Mouse (Mus musculus): ENCODE data around the gene Cat. TPM values are rescaled to one million over a fixed set of nuclear protein-coding genes. Genes with fewer than 3 reads are reported as not detected.
A peak's percentile ranks its signal among the peaks of the same experiment; 100 is the strongest.

The Cat gene
- polyA plus RNA-seq, 1 experiment = 16.3 TPM

DNA sequence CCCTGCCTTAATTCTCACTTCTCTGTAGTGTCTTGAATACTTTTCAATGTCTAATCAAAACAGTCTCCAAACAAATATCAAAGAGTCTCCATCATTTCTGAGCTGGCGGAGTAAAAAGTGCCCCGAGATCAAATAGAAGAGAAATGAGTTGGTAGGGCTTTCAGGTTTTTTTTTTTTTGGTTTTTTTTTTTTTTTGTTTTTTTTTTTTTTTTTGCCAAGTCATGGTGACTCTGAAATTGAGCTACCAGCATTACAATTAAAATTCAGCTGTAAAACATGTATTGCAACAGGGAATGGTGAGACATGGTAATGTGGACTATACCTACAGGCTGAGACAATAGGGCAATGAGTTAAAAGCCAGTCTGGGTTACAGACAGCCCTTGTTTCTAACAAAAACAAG lies 21.0 kb upstream of the Cat start:
- Histone ChIP-seq H3K79me2 (ENCODE audit: control insufficient read depth, insufficient read depth) (no peaks in the 10 kb centered on the region), H3K27me3 (ENCODE audit: control insufficient read depth, insufficient read depth, insufficient read length) (no peaks in the 10 kb centered on the region), H3K4me2 (ENCODE audit: low read depth) (no peak overlapping the region), H3ac (ENCODE audit: control insufficient read depth, insufficient read length) (no peak overlapping the region), H3K4me3 (no peak overlapping the region), H3K36me3 (ENCODE audit: control insufficient read depth, insufficient read depth) (no peaks in the 10 kb centered on the region)
- TF ChIP-seq TCF3 (IDR thresholded peaks at IDR 0.05; ENCODE audit: insufficient read length, low read depth) (no peak), MYOD1 (IDR thresholded peaks at IDR 0.05; ENCODE audit: control insufficient read depth in 1 of 3, insufficient read length in 2 of 3, low read depth in 2 of 3) (no peak), SRF (IDR thresholded peaks at IDR 0.05; ENCODE audit: control insufficient read depth, insufficient read length, low read depth) (no peak), CEBPB (IDR thresholded peaks at IDR 0.05; ENCODE audit: insufficient read depth, poor library complexity, severe bottlenecking) (no peak), E2F4 (IDR thresholded peaks at IDR 0.05; ENCODE audit: insufficient read depth) (no peak), USF1 (IDR thresholded peaks at IDR 0.05; ENCODE audit: low read depth) (no peak), POLR2AphosphoS2 (IDR thresholded peaks at IDR 0.05; ENCODE audit: insufficient read length, low read depth) (no peak), REST (IDR thresholded peaks at IDR 0.05; ENCODE audit: insufficient read depth, insufficient read length) (no peak), MAX (IDR thresholded peaks at IDR 0.05; ENCODE audit: low read depth) (no peak), MYOG (IDR thresholded peaks at IDR 0.05; ENCODE audit: control insufficient read depth in 1 of 3, insufficient read depth in 1 of 3, insufficient read length in 2 of 3, low read depth in 2 of 3) (no peak)

DNA sequence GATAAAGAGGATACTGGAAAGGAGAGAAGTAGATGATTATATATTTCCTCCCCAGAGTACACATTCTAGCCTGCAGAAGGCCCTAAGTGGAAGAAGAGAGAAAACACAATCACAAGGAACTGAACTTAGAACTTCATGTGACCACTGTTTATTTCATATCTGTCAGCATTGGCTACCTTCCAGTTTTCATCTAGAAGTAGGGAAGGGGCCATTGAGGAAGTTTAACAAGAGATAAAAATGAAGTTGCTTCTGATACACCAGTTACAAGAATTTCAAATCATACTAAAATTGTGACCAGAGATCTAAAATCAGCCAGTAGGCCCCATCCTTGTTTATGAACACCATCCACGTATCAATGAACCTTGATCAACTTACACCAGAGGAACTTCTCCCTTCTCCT lies 19.5 kb upstream of the Cat start:
- Histone ChIP-seq H3K4me2 (ENCODE audit: low read depth) (no peak overlapping the region), H3K36me3 (ENCODE audit: control insufficient read depth, insufficient read depth) (no peaks in the 10 kb centered on the region), H3K79me2 (ENCODE audit: control insufficient read depth, insufficient read depth) (no peaks in the 10 kb centered on the region), H3K4me3 (no peak overlapping the region), H3ac (ENCODE audit: control insufficient read depth, insufficient read length) (no peak overlapping the region), H3K27me3 (ENCODE audit: control insufficient read depth, insufficient read depth, insufficient read length) (no peaks in the 10 kb centered on the region)
- TF ChIP-seq TCF12 (IDR thresholded peaks at IDR 0.05; ENCODE audit: insufficient read depth, poor library complexity, severe bottlenecking) (no peak), MAX (IDR thresholded peaks at IDR 0.05; ENCODE audit: low read depth) (no peak), MYOD1 (IDR thresholded peaks at IDR 0.05; ENCODE audit: control insufficient read depth in 1 of 3, insufficient read length in 2 of 3, low read depth in 2 of 3) (no peak), USF1 (IDR thresholded peaks at IDR 0.05; ENCODE audit: low read depth) (no peak), MYOG (IDR thresholded peaks at IDR 0.05; ENCODE audit: control insufficient read depth in 1 of 3, insufficient read depth in 1 of 3, insufficient read length in 2 of 3, low read depth in 2 of 3) (no peak), CEBPB (IDR thresholded peaks at IDR 0.05; ENCODE audit: insufficient read depth, poor library complexity, severe bottlenecking) (no peak), TCF3 (IDR thresholded peaks at IDR 0.05; ENCODE audit: insufficient read length, low read depth) (no peak), POLR2AphosphoS2 (IDR thresholded peaks at IDR 0.05; ENCODE audit: insufficient read length, low read depth) (no peak), E2F4 (IDR thresholded peaks at IDR 0.05; ENCODE audit: insufficient read depth) (no peak), POLR2A (IDR thresholded peaks at IDR 0.05; ENCODE audit: insufficient read length, low read depth) (no peak), REST (IDR thresholded peaks at IDR 0.05; ENCODE audit: insufficient read depth, insufficient read length) (no peak)

DNA sequence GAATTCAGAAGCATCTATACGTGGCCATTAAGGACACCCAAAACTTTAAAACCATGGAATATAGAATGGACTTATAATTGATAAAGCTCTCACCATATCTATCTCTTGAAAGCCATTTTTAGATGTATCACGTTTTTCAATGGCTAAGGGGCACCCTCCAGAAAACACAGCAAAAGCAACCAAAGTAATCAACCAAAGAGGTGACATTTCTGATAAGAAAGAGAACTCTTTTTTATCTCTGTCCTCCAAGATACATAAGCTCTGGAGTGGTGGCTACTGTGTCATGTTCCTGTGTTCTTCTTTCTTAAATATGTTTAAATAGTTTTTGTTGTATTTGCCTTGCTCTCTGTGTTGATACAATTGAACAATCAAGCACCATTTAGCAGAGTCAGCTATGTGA lies 15.8 kb upstream of the Cat start:
- no peak for TF ChIP-seq CEBPB (IDR thresholded peaks at IDR 0.05; ENCODE audit: insufficient read depth, poor library complexity, severe bottlenecking)
- no peak for TF ChIP-seq E2F4 (IDR thresholded peaks at IDR 0.05; ENCODE audit: insufficient read depth)
- TF ChIP-seq USF1 (IDR thresholded peaks at IDR 0.05; ENCODE audit: low read depth) = no peak
- no peak for TF ChIP-seq SRF (IDR thresholded peaks at IDR 0.05; ENCODE audit: control insufficient read depth, insufficient read length, low read depth)
- no peak for TF ChIP-seq MYOD1 (IDR thresholded peaks at IDR 0.05; ENCODE audit: control insufficient read depth in 1 of 3, insufficient read length in 2 of 3, low read depth in 2 of 3)
- TF ChIP-seq REST (IDR thresholded peaks at IDR 0.05; ENCODE audit: insufficient read depth, insufficient read length) = no peak
- TF ChIP-seq TCF12 (IDR thresholded peaks at IDR 0.05; ENCODE audit: insufficient read depth, poor library complexity, severe bottlenecking) = no peak
- no peak for TF ChIP-seq POLR2A (IDR thresholded peaks at IDR 0.05; ENCODE audit: insufficient read length, low read depth)
- TF ChIP-seq TCF3 (IDR thresholded peaks at IDR 0.05; ENCODE audit: insufficient read length, low read depth) = no peak
- TF ChIP-seq MYOG (IDR thresholded peaks at IDR 0.05; ENCODE audit: control insufficient read depth in 1 of 3, insufficient read depth in 1 of 3, insufficient read length in 2 of 3, low read depth in 2 of 3) = no peak
- no peak for TF ChIP-seq POLR2AphosphoS2 (IDR thresholded peaks at IDR 0.05; ENCODE audit: insufficient read length, low read depth)
- no peak for TF ChIP-seq MAX (IDR thresholded peaks at IDR 0.05; ENCODE audit: low read depth)
- Histone ChIP-seq H3K79me2 (ENCODE audit: control insufficient read depth, insufficient read depth) (no peaks in the 10 kb centered on the region), H3ac (ENCODE audit: control insufficient read depth, insufficient read length) (no peak overlapping the region), H3K36me3 (ENCODE audit: control insufficient read depth, insufficient read depth) (no peaks in the 10 kb centered on the region), H3K4me2 (ENCODE audit: low read depth) (no peak overlapping the region), H3K27me3 (ENCODE audit: control insufficient read depth, insufficient read depth, insufficient read length) (no peaks in the 10 kb centered on the region), H3K4me3 (no peak overlapping the region)

DNA sequence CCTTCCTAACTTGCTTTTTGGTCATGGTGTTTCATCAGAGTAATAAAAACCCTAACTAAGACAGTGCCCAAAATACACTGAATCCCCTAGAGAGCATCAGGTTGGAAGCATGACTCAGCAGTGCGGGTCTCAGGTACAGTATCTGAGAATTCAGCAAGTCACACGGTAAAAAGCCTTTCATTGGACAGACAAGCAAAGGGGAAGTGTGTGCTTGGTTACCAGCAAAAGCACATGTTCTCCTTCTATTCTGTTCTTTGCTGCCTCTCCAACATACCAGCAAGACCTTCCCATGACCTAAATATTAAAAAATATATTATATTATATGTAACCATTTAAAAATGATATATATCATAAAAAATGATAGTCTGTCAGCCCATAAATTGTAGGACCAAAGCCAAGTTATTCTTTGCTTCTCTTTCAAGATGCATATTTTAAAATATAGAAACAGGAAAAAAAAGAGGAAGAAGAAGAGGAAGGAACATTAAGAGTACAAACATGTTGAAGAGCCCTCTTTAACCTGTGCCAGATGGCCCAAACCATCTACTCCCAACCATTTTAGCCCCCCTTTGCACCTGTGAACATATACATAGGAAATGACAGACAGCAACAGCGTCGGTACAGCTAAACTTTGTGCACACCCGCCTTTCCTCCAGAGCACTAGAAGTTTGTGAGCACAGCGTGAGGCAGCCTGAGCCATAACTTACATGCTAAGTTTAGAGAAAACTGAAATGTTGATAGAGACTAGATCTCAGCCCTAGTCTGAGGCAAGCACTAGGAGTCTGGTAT lies 10.9 kb upstream of the Cat start:
- peaks cover 9% of the 10 kb centered on the region for H3K27me3 ChIP-seq (ENCODE audit: control insufficient read depth, insufficient read depth, insufficient read length)
- H3K4me2 ChIP-seq (ENCODE audit: low read depth) = peak overlapping the region; percentile 32
- H3K36me3 ChIP-seq (ENCODE audit: control insufficient read depth, insufficient read depth) = no peaks in the 10 kb centered on the region
- no peak for TF ChIP-seq USF1 (IDR thresholded peaks at IDR 0.05; ENCODE audit: low read depth)
- TF ChIP-seq POLR2A (IDR thresholded peaks at IDR 0.05; ENCODE audit: insufficient read length, low read depth) = no peak
- TF ChIP-seq CEBPB (IDR thresholded peaks at IDR 0.05; ENCODE audit: insufficient read depth, poor library complexity, severe bottlenecking) = no peak
- no peak for TF ChIP-seq MYOD1 (IDR thresholded peaks at IDR 0.05; ENCODE audit: control insufficient read depth in 1 of 3, insufficient read length in 2 of 3, low read depth in 2 of 3)
- TF ChIP-seq TCF3 (IDR thresholded peaks at IDR 0.05; ENCODE audit: insufficient read length, low read depth) = no peak
- H3K4me3 ChIP-seq = no peak overlapping the region
- H3ac ChIP-seq (ENCODE audit: control insufficient read depth, insufficient read length) = no peak overlapping the region
- no peaks in the 10 kb centered on the region for H3K79me2 ChIP-seq (ENCODE audit: control insufficient read depth, insufficient read depth)

Measured in myocyte (in vitro differentiated cells).